In genomic region chr14:61061729-61062128, GRCm38 (mm10) we compare ENCODE assay signal across 10 mouse cellular contexts. TPM values are rescaled to one million over a fixed set of nuclear protein-coding genes. Genes with fewer than 3 reads are reported as not detected.
DNase-seq lines count a peak whose midpoint lies in the region; ATAC-seq and TF ChIP-seq lines count a peak whose summit lies in the region.
"Had no signal": no experiment of that assay in that cellular context is flagged by ENCODE, and none has a peak within 500 bp of the region (broad histone marks: within the 10 kb centered on the region; RNA-seq: fewer than 3 reads in every experiment).

No protein-coding gene starts in this region.

- H3K9ac ChIP-seq in midbrain, embryonic 15.5 days: no peak overlapping the region
- no peak overlapping the region for H3K9ac ChIP-seq in kidney, embryonic 14.5 days (ENCODE audit: low read depth, low read length)

- TF ChIP-seq POLR2A in brain, embryonic 14.5 days (IDR thresholded peaks at IDR 0.05; ENCODE audit: borderline replicate concordance, extremely low read depth, insufficient read depth, insufficient read length, poor library complexity, severe bottlenecking): no peak

- H3K36me3 ChIP-seq in midbrain, embryonic 10.5 days: no peaks in the 10 kb centered on the region
- H3K36me3 ChIP-seq in midbrain, embryonic 15.5 days (replicated peaks): no peaks in the 10 kb centered on the region
- no peaks in the 10 kb centered on the region for H3K36me3 ChIP-seq in kidney, embryonic 14.5 days (ENCODE audit: control insufficient read depth, insufficient read depth, low read length)

- no peak overlapping the region for H3K4me2 ChIP-seq in midbrain, embryonic 15.5 days
- H3K4me2 ChIP-seq in kidney, embryonic 14.5 days (replicated peaks; ENCODE audit: low read depth, low read length): no peak overlapping the region
- H3K4me2 ChIP-seq: liver, embryonic 11.5 days had no signal

- ATAC-seq in midbrain, embryonic 15.5 days (replicated peaks): no peak
- peak; percentile 44 for ATAC-seq in inflammation-experienced regulatory T-cells, adult 6 months
- ATAC-seq in kidney, embryonic 14.5 days (ENCODE audit: low FRiP score, low TSS enrichment): no peak
- ATAC-seq: intestine, postnatal 0 days had no signal

- DNase-seq in midbrain, embryonic 10.5 days (ENCODE audit: low spot score): peak; percentile 53
- DNase-seq in brain, embryonic 14.5 days (ENCODE audit: low read depth): peak; percentile 69
- DNase-seq in thymus, postnatal 25 days: peak; percentile 32
- no peak for DNase-seq in cerebellum, adult 9-10 months
- DNase-seq: gastrocnemius, postnatal 36 days had no signal

- TF ChIP-seq CTCF in brain, embryonic 14.5 days (IDR thresholded peaks at IDR 0.05; ENCODE audit: borderline replicate concordance, extremely low read depth, insufficient read depth, insufficient read length): no peak

- H3K4me3 ChIP-seq in midbrain, embryonic 10.5 days: no peak overlapping the region
- H3K4me3 ChIP-seq in midbrain, embryonic 15.5 days: no peak overlapping the region
- H3K4me3 ChIP-seq in kidney, embryonic 14.5 days (ENCODE audit: low read length): no peak overlapping the region

- 27% methylated on average over 3 of the region's 3 CpGs for WGBS in midbrain, embryonic 10.5 days
- WGBS in midbrain, embryonic 15.5 days: 7% methylated on average over 3 of the region's 3 CpGs
- 49% methylated on average over 3 of the region's 3 CpGs for WGBS in kidney, embryonic 14.5 days

- no peaks in the 10 kb centered on the region for H3K9me3 ChIP-seq in midbrain, embryonic 10.5 days (replicated peaks)
- no peaks in the 10 kb centered on the region for H3K9me3 ChIP-seq in midbrain, embryonic 15.5 days
- H3K9me3 ChIP-seq in kidney, embryonic 14.5 days (ENCODE audit: control insufficient read depth, low read length): no peaks in the 10 kb centered on the region

- peak overlapping the region; percentile 59 for H3K27ac ChIP-seq in midbrain, embryonic 10.5 days (replicated peaks)
- H3K27ac ChIP-seq in midbrain, embryonic 15.5 days: no peak overlapping the region
- H3K27ac ChIP-seq in kidney, embryonic 14.5 days (ENCODE audit: low read depth, low read length): no peak overlapping the region

- H3K27me3 ChIP-seq in midbrain, embryonic 10.5 days (ENCODE audit: low read depth, poor library complexity, severe bottlenecking): peaks cover 36% of the 10 kb centered on the region
- H3K27me3 ChIP-seq in midbrain, embryonic 15.5 days (replicated peaks): no peaks in the 10 kb centered on the region
- H3K27me3 ChIP-seq in kidney, embryonic 14.5 days (ENCODE audit: control insufficient read depth, insufficient read depth, low read length): no peaks in the 10 kb centered on the region

- peaks cover 32% of the 10 kb centered on the region for H3K4me1 ChIP-seq in midbrain, embryonic 10.5 days
- H3K4me1 ChIP-seq in midbrain, embryonic 15.5 days: peaks cover 11% of the 10 kb centered on the region
- 0 out of 2 replicates have a peak, but pooled peaks cover 3% of the 10 kb centered on the region for H3K4me1 ChIP-seq in kidney, embryonic 14.5 days (ENCODE audit: control insufficient read depth, insufficient read depth, low read length)

RNA-seq across cellular contexts. Expression of gene Tnfrsf19, which starts 15.4 kb away (rescaled TPM):
- 76.1 and 88.7 TPM in 2 replicates for polyA plus RNA-seq in midbrain, embryonic 10.5 days (2016; fragmentation: Nextera tagmentation; extraction: Ambion mirVana)
- 37.2 and 40.5 TPM in 2 replicates for polyA plus RNA-seq in midbrain, embryonic 15.5 days (2015; fragmentation: Nextera tagmentation; extraction: Ambion mirVana)
- 36.5 and 36.9 TPM in 2 replicates for polyA plus RNA-seq in brain, embryonic 14.5 days (2012; rRNA removed)
- not detected for polyA plus RNA-seq in inflammation-experienced regulatory T-cells, adult 6 months (2017; shearing (Covaris generic))
- 19.7 and 23.2 TPM in 2 replicates for polyA plus RNA-seq in kidney, embryonic 14.5 days (2014; fragmentation: Nextera tagmentation; extraction: Ambion mirVana)

Comparison
In these comparisons a context has a peak if more than half of its experiments do, and no peak if none do; other contexts are left out.
1. RNA of gene Tnfrsf19, which starts 15.4 kb away (polyA plus RNA-seq): 76.1 to 88.7 TPM in midbrain, embryonic 10.5 days, 37.2 to 40.5 TPM in midbrain, embryonic 15.5 days, 36.5 to 36.9 TPM in brain, embryonic 14.5 days and 19.7 to 23.2 TPM in kidney, embryonic 14.5 days; not detected in inflammation-experienced regulatory T-cells, adult 6 months; every median in the first group is over 10 times any median in the second.